Mouse (Mus musculus): ENCODE data around the gene Fam53b. TPM values are rescaled to one million over a fixed set of nuclear protein-coding genes. Genes with fewer than 3 reads are reported as not detected.

Gene Fam53b
- polyA plus RNA-seq, 1 experiment: 79.4 TPM

- DNase-seq: no peak
- Histone ChIP-seq H3K4me3 (replicated peaks; ENCODE audit: extremely low read depth, low read depth, low read length) (no peak overlapping the region), H3K4me1 (ENCODE audit: control insufficient read depth, insufficient read depth, low read length) (no peaks in the 10 kb centered on the region; the same call in 1 of the 2 replicates)
- 84% methylated on average over 1 of the region's 1 CpGs for WGBS
- TF ChIP-seq POLR2A (IDR thresholded peaks at IDR 0.05; ENCODE audit: borderline replicate concordance, extremely low read depth, low read depth, low read length) (no peak), CTCF (IDR thresholded peaks at IDR 0.05; ENCODE audit: insufficient read depth, low read length) (no peak)
These were observed 28.8 kb upstream of the Fam53b start for GRCm38 (mm10) chr7:132842455-132842854.

GRCm38 (mm10) chr7:132841287-132841686 is 27.6 kb upstream of the Fam53b start:
- Histone ChIP-seq H3K4me1 (ENCODE audit: control insufficient read depth, insufficient read depth, low read length) (no peaks in the 10 kb centered on the region; the same call in 1 of the 2 replicates), H3K4me3 (replicated peaks; ENCODE audit: extremely low read depth, low read depth, low read length) (no peak overlapping the region)
- no peak for DNase-seq
- TF ChIP-seq CTCF (IDR thresholded peaks at IDR 0.05; ENCODE audit: insufficient read depth, low read length) (no peak), POLR2A (IDR thresholded peaks at IDR 0.05; ENCODE audit: borderline replicate concordance, extremely low read depth, low read depth, low read length) (no peak)
- 75% methylated on average over 5 of the region's 5 CpGs for WGBS

GRCm38 (mm10) chr7:132830955-132831354 is 17.3 kb upstream of the Fam53b start:
- no peak for TF ChIP-seq POLR2A (IDR thresholded peaks at IDR 0.05; ENCODE audit: borderline replicate concordance, extremely low read depth, low read depth, low read length)
- TF ChIP-seq CTCF (IDR thresholded peaks at IDR 0.05; ENCODE audit: insufficient read depth, low read length): no peak
- 87% methylated on average over 4 of the region's 4 CpGs for WGBS
- DNase-seq: no peak
- Histone ChIP-seq H3K4me3 (replicated peaks; ENCODE audit: extremely low read depth, low read depth, low read length) (no peak overlapping the region), H3K4me1 (ENCODE audit: control insufficient read depth, insufficient read depth, low read length) (no peaks in the 10 kb centered on the region)

- 22% methylated on average over 1 of the region's 1 CpGs for WGBS
- no peak for DNase-seq
- TF ChIP-seq POLR2A (IDR thresholded peaks at IDR 0.05; ENCODE audit: borderline replicate concordance, extremely low read depth, low read depth, low read length) (no peak), CTCF (IDR thresholded peaks at IDR 0.05; ENCODE audit: insufficient read depth, low read length) (no peak)
These were observed 10.8 kb upstream of the Fam53b start for GRCm38 (mm10) chr7:132824346-132825022.

GRCm38 (mm10) chr7:132823832-132824231 is 10.1 kb upstream of the Fam53b start:
- TF ChIP-seq POLR2A (IDR thresholded peaks at IDR 0.05; ENCODE audit: borderline replicate concordance, extremely low read depth, low read depth, low read length): no peak
- Histone ChIP-seq H3K4me3 (replicated peaks; ENCODE audit: extremely low read depth, low read depth, low read length) (no peak overlapping the region), H3K4me1 (ENCODE audit: control insufficient read depth, insufficient read depth, low read length) (peaks cover 2% of the 10 kb centered on the region; the same call in 1 of the 2 replicates)
- no peak for DNase-seq

More at GRCm38 (mm10) chr7:132824346-132825022, 10.8 kb upstream of the Fam53b start:
- H3K4me1 ChIP-seq (ENCODE audit: control insufficient read depth, insufficient read depth, low read length): peaks cover 2% of the 10 kb centered on the region; the same call in 1 of the 2 replicates
- H3K4me3 ChIP-seq (replicated peaks; ENCODE audit: extremely low read depth, low read depth, low read length): no peak overlapping the region

- WGBS: 48% methylated on average over 3 of the region's 3 CpGs
- TF ChIP-seq POLR2A (IDR thresholded peaks at IDR 0.05; ENCODE audit: borderline replicate concordance, extremely low read depth, low read depth, low read length) (no peak), CTCF (IDR thresholded peaks at IDR 0.05; ENCODE audit: insufficient read depth, low read length) (no peak)
- DNase-seq: no peak
- H3K4me3 ChIP-seq (replicated peaks; ENCODE audit: extremely low read depth, low read depth, low read length): no peak overlapping the region
- H3K4me1 ChIP-seq (ENCODE audit: control insufficient read depth, insufficient read depth, low read length): peaks cover 2% of the 10 kb centered on the region; the same call in 1 of the 2 replicates
These were observed 7.0 kb upstream of the Fam53b start for GRCm38 (mm10) chr7:132820692-132821091.

- TF ChIP-seq CTCF (IDR thresholded peaks at IDR 0.05; ENCODE audit: insufficient read depth, low read length): no peak
- TF ChIP-seq POLR2A (IDR thresholded peaks at IDR 0.05; ENCODE audit: borderline replicate concordance, extremely low read depth, low read depth, low read length): no peak
- 96% methylated on average over 6 of the region's 6 CpGs for WGBS
These were observed 3.4 kb upstream of the Fam53b start for GRCm38 (mm10) chr7:132817056-132817455.

GRCm38 (mm10) chr7:132816528-132816927 is 2.8 kb upstream of the Fam53b start:
- WGBS: 88% methylated on average over 2 of the region's 2 CpGs
- H3K4me3 ChIP-seq (replicated peaks; ENCODE audit: extremely low read depth, low read depth, low read length): no peak overlapping the region
- H3K4me1 ChIP-seq (ENCODE audit: control insufficient read depth, insufficient read depth, low read length): peaks cover 2% of the 10 kb centered on the region; the same call in 1 of the 2 replicates
- no peak for TF ChIP-seq POLR2A (IDR thresholded peaks at IDR 0.05; ENCODE audit: borderline replicate concordance, extremely low read depth, low read depth, low read length)
- TF ChIP-seq CTCF (IDR thresholded peaks at IDR 0.05; ENCODE audit: insufficient read depth, low read length): no peak
- no peak for DNase-seq

More at GRCm38 (mm10) chr7:132817056-132817455, 3.4 kb upstream of the Fam53b start:
- peaks cover 2% of the 10 kb centered on the region; the same call in 1 of the 2 replicates for H3K4me1 ChIP-seq (ENCODE audit: control insufficient read depth, insufficient read depth, low read length)
- no peak overlapping the region for H3K4me3 ChIP-seq (replicated peaks; ENCODE audit: extremely low read depth, low read depth, low read length)
- no peak for DNase-seq

GRCm38 (mm10) chr7:132815081-132815480 is 1.4 kb upstream of the Fam53b start:
- no peak overlapping the region for H3K4me3 ChIP-seq (replicated peaks; ENCODE audit: extremely low read depth, low read depth, low read length)
- H3K4me1 ChIP-seq (ENCODE audit: control insufficient read depth, insufficient read depth, low read length): peaks cover 11% of the 10 kb centered on the region
- no peak for TF ChIP-seq POLR2A (IDR thresholded peaks at IDR 0.05; ENCODE audit: borderline replicate concordance, extremely low read depth, low read depth, low read length)
- no peak for TF ChIP-seq CTCF (IDR thresholded peaks at IDR 0.05; ENCODE audit: insufficient read depth, low read length)
- DNase-seq: no peak
- 70% methylated on average over 5 of the region's 5 CpGs for WGBS

- no peak for DNase-seq
- TF ChIP-seq CTCF (IDR thresholded peaks at IDR 0.05; ENCODE audit: insufficient read depth, low read length) (no peak), POLR2A (IDR thresholded peaks at IDR 0.05; ENCODE audit: borderline replicate concordance, extremely low read depth, low read depth, low read length) (no peak)
- Histone ChIP-seq H3K4me3 (replicated peaks; ENCODE audit: extremely low read depth, low read depth, low read length) (peak overlapping the region; percentile 61), H3K4me1 (ENCODE audit: control insufficient read depth, insufficient read depth, low read length) (peaks cover 17% of the 10 kb centered on the region)
- under 1% methylated on average over 7 of the region's 7 CpGs for WGBS
These were observed 384 bp upstream of the Fam53b start for GRCm38 (mm10) chr7:132814089-132814450.

Data from lung, adult 2 months (tissue).